Mouse (Mus musculus): Measurements from ENCODE around the gene Esrra. TPM values are rescaled to one million over a fixed set of nuclear protein-coding genes. Genes with fewer than 3 reads are reported as not detected.

Esrra gene
- total RNA-seq, 2 experiments from 2014 or later = 60.6 to 65.2 TPM

- intact Hi-C loops (cut with DNase I) = loop anchor here (1.0 to 5.0 kb wide), 2 partner anchors 9 to 35 kb away; partner anchors contain the start of gene Plcb3
- peak; percentile 92 to 96 for DNase-seq (ENCODE audit: low spot score in 2 of 2)
Observed at GRCm38 (mm10) chr19:6942249-6942691, 20.7 kb upstream of the Esrra start, which contains the start of gene Gpr137. TSS of gene Gpr137 (minus strand) at chr19:6942480.

DNA sequence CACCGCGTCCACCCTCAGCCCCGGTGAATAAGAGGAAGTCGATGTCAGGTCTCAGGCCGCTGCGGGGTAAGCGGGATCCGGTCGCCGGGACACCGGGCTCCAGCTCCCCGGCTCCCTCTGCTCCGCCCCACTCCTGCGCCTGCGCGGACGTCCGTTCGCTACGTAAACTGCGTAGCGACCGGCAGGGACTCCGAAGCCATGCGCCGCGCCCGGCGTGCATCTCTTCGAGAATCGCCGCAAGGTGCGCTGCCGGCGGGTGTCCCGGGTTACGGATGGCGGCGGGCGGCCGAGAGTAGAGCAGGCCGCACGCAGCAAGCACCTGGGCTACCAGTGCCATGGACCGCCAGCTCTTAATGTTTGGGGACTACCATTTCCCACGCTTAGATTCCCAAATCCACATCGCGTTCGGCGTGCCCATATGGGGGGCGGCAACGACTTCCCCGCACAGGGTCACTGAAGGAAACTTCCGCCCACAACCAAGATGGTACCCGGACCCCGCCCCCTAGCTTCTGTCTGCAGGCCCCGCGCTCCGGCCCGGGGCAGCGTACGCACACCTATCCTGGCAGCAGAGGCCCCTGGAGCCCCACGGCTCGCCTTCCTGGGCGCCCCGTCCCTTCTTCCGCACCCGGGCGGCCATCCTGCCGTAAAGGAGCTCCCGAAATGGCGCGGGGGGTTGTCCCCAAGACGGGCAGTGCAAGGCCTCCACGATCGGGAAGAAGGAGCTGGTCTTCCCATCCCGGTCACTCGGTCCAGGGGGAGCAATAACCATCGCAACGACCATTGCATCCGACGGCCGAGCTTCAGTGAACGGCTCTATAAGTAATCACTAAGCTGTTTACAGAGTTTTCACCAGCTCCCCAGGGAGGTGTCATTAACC, 20.0 kb upstream of the Esrra start, which contains the start of gene Bad:
TSS of gene Bad (plus strand) at position 490 of the 877 bp plus-strand sequence.
- intact Hi-C loops (cut with DNase I) = loop anchor here (1.0 to 5.0 kb wide), 2 partner anchors 10 to 36 kb away; partner anchors contain the start of gene Plcb3
- peak; percentile 93 to 95 for DNase-seq (ENCODE audit: low spot score in 2 of 2)

- intact Hi-C loops (cut with DNase I) = loop anchor here (5.0 kb wide), 1 partner anchor 37 kb away; the partner anchor contains the start of gene Plcb3
- DNase-seq (ENCODE audit: low spot score in 2 of 2) = no peak
Observed at GRCm38 (mm10) chr19:6940396-6941351, 19.1 kb upstream of the Esrra start.

GRCm38 (mm10) chr19:6939106-6940002, 17.7 kb upstream of the Esrra start:
- intact Hi-C loops (cut with DNase I) = loop anchor here (5.0 kb wide), 1 partner anchor 38 kb away; the partner anchor contains the start of gene Plcb3

GRCm38 (mm10) chr19:6937541-6938465, 16.2 kb upstream of the Esrra start:
- intact Hi-C loops (cut with DNase I) = no loop called here
- no peak for DNase-seq (ENCODE audit: low spot score in 2 of 2)

More at GRCm38 (mm10) chr19:6939106-6940002, 17.7 kb upstream of the Esrra start:
- DNase-seq (ENCODE audit: low spot score in 2 of 2) = no peak

GRCm38 (mm10) chr19:6936299-6936698, 14.7 kb upstream of the Esrra start:
- intact Hi-C loops (cut with DNase I) = no loop called here
- no peak for DNase-seq (ENCODE audit: low spot score in 2 of 2)

DNA sequence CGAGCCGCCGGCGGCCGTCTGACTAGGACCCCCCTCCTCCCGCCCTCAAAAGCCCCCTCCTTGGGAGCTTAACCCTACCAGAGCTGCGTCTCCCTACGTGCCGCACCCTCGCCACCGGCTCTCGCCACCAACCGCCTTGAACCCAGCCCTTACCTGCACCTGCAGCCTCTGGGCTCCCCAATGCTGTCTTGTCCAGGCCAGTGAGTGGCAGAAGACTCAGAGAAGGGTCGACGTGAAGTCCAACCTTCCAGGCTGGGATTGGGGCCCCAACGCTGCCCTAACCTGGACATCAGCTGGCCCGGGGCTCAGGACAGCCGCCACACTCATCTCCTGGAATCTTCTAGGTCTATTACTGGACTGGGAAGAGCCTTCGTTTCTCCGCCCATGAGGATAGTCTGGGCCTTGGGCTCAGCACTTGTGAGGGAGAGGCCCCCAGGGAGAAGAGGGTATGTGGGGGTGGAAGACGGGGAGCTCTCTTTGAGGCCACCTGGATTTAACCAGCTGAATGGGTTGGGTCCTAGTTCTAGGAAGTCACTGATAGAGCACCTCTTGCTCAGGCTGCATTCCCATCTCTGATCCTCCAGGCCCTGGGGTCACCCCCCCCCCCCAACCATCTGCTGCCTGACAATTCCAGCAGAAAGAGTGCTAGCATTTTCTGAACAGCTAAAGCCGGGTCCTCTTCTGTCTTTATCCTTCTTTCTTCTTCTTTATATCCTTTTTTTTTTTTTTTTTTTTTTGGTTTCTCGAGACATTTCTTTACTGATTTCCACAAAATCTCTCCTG, 12.8 kb upstream of the Esrra start, which contains the start of gene Kcnk4:
TSS of gene Kcnk4 (minus strand) at position 321 of the 783 bp plus-strand sequence.
- no peak for DNase-seq (ENCODE audit: low spot score in 2 of 2)
- intact Hi-C loops (cut with DNase I) = loop anchor here (5.0 kb wide), 2 partner anchors 93 to 432 kb away; no protein-coding TSS in a partner anchor

GRCm38 (mm10) chr19:6933436-6934194, 12.0 kb upstream of the Esrra start:
- intact Hi-C loops (cut with DNase I) = loop anchor here (5.0 kb wide), 2 partner anchors 94 to 431 kb away; no protein-coding TSS in a partner anchor
- DNase-seq (ENCODE audit: low spot score in 2 of 2) = peak; percentile 65 to 84

- intact Hi-C loops (cut with DNase I) = loop anchor here (5.0 kb wide), 2 partner anchors 94 to 431 kb away; no protein-coding TSS in a partner anchor
- DNase-seq (ENCODE audit: low spot score in 2 of 2) = no peak
Observed at GRCm38 (mm10) chr19:6933102-6933435, 11.5 kb upstream of the Esrra start.

GRCm38 (mm10) chr19:6932018-6932417, 10.4 kb upstream of the Esrra start:
- intact Hi-C loops (cut with DNase I) = loop anchor here (5.0 kb wide), 2 partner anchors 95 to 430 kb away; no protein-coding TSS in a partner anchor
- no peak for DNase-seq (ENCODE audit: low spot score in 2 of 2)

- intact Hi-C loops (cut with DNase I) = loop anchor here (5.0 kb wide), 2 partner anchors 96 to 429 kb away; no protein-coding TSS in a partner anchor
Observed at GRCm38 (mm10) chr19:6931002-6931401, 9.4 kb upstream of the Esrra start.

DNA sequence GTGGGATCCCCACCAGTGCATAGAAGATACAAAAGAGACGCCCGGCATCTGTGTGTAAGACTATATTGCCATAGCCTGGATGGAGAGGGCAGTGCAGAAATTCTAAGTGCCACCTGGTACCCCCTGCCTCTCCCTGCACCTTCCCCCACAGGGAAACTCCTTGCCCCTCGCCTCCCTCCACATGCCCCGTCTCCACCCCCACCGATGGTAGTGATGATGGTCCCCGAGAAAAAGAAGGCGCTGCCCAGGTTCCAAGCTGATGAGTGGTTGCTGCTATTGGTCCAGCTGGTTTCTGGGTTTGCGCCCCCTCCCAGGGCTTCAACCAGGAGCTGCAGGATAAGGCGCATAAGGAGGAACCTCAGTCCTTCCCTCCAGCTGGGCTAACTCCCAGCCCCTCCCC, 6.5 kb upstream of the Esrra start:
- intact Hi-C loops (cut with DNase I) = no loop called here
- DNase-seq (ENCODE audit: low spot score in 2 of 2) = no peak

More at GRCm38 (mm10) chr19:6931002-6931401, 9.4 kb upstream of the Esrra start:
- DNase-seq (ENCODE audit: low spot score in 2 of 2) = no peak

GRCm38 (mm10) chr19:6926559-6927255, 5.1 kb upstream of the Esrra start:
- DNase-seq (ENCODE audit: low spot score in 2 of 2) = no peak
- intact Hi-C loops (cut with DNase I) = no loop called here

GRCm38 (mm10) chr19:6925611-6926329, 4.2 kb upstream of the Esrra start:
- DNase-seq (ENCODE audit: low spot score in 2 of 2) = no peak
- intact Hi-C loops (cut with DNase I) = no loop called here

- DNase-seq (ENCODE audit: low spot score in 2 of 2) = no peak
- intact Hi-C loops (cut with DNase I) = no loop called here
Observed at GRCm38 (mm10) chr19:6925307-6925573, 3.6 kb upstream of the Esrra start, which contains the start of gene Catsperz. TSS of gene Catsperz (minus strand) at chr19:6925380.
